Mouse (Mus musculus): ENCODE measurements around the gene Nudcd3. TPM values are rescaled to one million over a fixed set of nuclear protein-coding genes. Genes with fewer than 3 reads are reported as not detected.

Nudcd3 gene
- polyA plus RNA-seq, 1 experiment from 2014 or later = 40.3 TPM

- ATAC-seq (ENCODE audit: insufficient number of reproducible peaks, low FRiP score, low TSS enrichment, low read depth) = no peak
- Histone ChIP-seq H3K4me2 (no peak overlapping the region), H3K9me3 (no peaks in the 10 kb centered on the region), H3K9ac (no peak overlapping the region), H3K4me3 (no peak overlapping the region), H3K27me3 (no peaks in the 10 kb centered on the region), H3K36me3 (no peaks in the 10 kb centered on the region), H3K4me1 (peaks cover 14% of the 10 kb centered on the region), H3K27ac (no peak overlapping the region)
- 67% methylated on average over 1 of the region's 1 CpGs for WGBS
Measured at GRCm38 (mm10) chr11:6175506-6175905, 24.7 kb downstream of the Nudcd3 start.

- H3K4me3 ChIP-seq = no peak overlapping the region
- no peak overlapping the region for H3K4me2 ChIP-seq
- ATAC-seq (ENCODE audit: insufficient number of reproducible peaks, low FRiP score, low TSS enrichment, low read depth) = no peak
- H3K27ac ChIP-seq = no peak overlapping the region
- peaks cover 14% of the 10 kb centered on the region for H3K4me1 ChIP-seq
- no peaks in the 10 kb centered on the region for H3K36me3 ChIP-seq
- no peak overlapping the region for H3K9ac ChIP-seq
- H3K9me3 ChIP-seq = no peaks in the 10 kb centered on the region
- H3K27me3 ChIP-seq = no peaks in the 10 kb centered on the region
- whole genome bisulfite sequencing = 66% methylated on average over 7 of the region's 7 CpGs
Measured at GRCm38 (mm10) chr11:6174719-6175118, 25.5 kb downstream of the Nudcd3 start.

- no peak overlapping the region for H3K4me2 ChIP-seq
- no peaks in the 10 kb centered on the region for H3K27me3 ChIP-seq
- no peaks in the 10 kb centered on the region for H3K36me3 ChIP-seq
- 89% methylated on average over 2 of the region's 2 CpGs for WGBS
- ATAC-seq (ENCODE audit: insufficient number of reproducible peaks, low FRiP score, low TSS enrichment, low read depth) = no peak
- H3K27ac ChIP-seq = no peak overlapping the region
- H3K4me3 ChIP-seq = no peak overlapping the region
- H3K9ac ChIP-seq = no peak overlapping the region
- H3K4me1 ChIP-seq = no peaks in the 10 kb centered on the region
- no peaks in the 10 kb centered on the region for H3K9me3 ChIP-seq
Measured at GRCm38 (mm10) chr11:6169041-6169663, 31.1 kb downstream of the Nudcd3 start.

DNA sequence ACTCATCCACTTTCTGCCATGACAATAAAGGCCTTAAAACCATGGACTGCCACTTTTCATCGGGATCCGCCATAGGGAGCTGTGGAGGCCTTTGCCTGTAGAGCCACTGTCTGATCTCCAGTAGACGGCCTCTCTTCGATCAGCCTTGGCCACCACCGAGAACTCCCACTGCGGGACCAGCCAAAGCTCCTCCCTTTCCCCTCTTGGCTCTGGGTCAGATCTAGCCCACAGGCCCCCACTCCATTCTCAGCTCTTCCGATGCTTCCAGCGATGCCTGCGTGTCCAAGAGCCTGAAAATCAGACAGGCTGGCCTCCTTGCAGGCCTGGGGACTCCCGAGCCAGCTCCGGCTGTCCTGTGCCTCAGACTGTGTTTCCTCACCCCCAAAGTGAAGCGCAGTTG lies 33.9 kb downstream of the Nudcd3 start:
- Histone ChIP-seq H3K9me3 (no peaks in the 10 kb centered on the region), H3K4me1 (no peaks in the 10 kb centered on the region), H3K4me2 (no peak overlapping the region), H3K27ac (no peak overlapping the region), H3K27me3 (no peaks in the 10 kb centered on the region), H3K9ac (no peak overlapping the region), H3K4me3 (no peak overlapping the region), H3K36me3 (no peaks in the 10 kb centered on the region)
- WGBS = 89% methylated on average over 12 of the region's 12 CpGs
- ATAC-seq (ENCODE audit: insufficient number of reproducible peaks, low FRiP score, low TSS enrichment, low read depth) = no peak

DNA sequence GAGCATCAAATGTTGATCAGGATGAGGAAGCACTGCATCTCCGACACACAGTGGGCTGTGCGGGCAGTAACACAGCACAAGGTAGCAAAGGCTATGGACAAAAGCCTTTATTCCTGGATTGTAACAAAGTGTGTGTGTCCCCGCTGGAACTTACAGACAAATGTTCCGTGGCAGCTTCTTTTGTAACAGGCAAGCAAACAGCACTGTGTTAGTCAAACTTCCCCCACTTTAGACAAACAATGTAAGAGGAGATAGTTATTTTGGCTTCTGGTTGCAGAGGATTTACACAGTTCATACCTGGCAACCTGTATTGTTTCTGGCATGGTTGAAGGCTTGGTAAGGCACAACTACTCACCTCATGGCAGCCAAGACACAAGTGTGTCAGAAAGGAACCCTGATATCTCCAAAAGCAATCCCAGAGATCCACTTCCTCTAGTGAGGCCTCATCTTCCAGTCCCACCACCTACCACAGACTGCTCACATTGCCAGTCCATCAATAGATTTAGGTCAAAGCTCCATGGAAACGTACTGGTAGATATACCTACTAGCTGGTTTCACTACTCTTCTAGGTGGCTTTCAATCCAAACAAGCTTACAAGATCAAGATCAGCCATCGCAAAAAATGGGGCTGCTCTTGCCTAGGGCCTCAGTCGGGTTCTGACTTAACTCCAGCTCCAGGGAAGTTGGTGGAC lies 34.7 kb downstream of the Nudcd3 start:
- no peak for ATAC-seq (ENCODE audit: insufficient number of reproducible peaks, low FRiP score, low TSS enrichment, low read depth)
- Histone ChIP-seq H3K27me3 (no peaks in the 10 kb centered on the region), H3K4me2 (no peak overlapping the region), H3K36me3 (no peaks in the 10 kb centered on the region), H3K9me3 (no peaks in the 10 kb centered on the region), H3K4me3 (no peak overlapping the region), H3K27ac (no peak overlapping the region), H3K4me1 (no peaks in the 10 kb centered on the region), H3K9ac (no peak overlapping the region)
- 92% methylated on average over 7 of the region's 7 CpGs for WGBS

GRCm38 (mm10) chr11:6164781-6165180 lies 35.4 kb downstream of the Nudcd3 start:
- Histone ChIP-seq H3K4me3 (no peak overlapping the region), H3K27ac (no peak overlapping the region), H3K4me1 (no peaks in the 10 kb centered on the region), H3K36me3 (no peaks in the 10 kb centered on the region), H3K27me3 (no peaks in the 10 kb centered on the region), H3K9ac (no peak overlapping the region), H3K4me2 (no peak overlapping the region), H3K9me3 (no peaks in the 10 kb centered on the region)
- no peak for ATAC-seq (ENCODE audit: insufficient number of reproducible peaks, low FRiP score, low TSS enrichment, low read depth)
- WGBS = 90% methylated on average over 7 of the region's 7 CpGs

DNA sequence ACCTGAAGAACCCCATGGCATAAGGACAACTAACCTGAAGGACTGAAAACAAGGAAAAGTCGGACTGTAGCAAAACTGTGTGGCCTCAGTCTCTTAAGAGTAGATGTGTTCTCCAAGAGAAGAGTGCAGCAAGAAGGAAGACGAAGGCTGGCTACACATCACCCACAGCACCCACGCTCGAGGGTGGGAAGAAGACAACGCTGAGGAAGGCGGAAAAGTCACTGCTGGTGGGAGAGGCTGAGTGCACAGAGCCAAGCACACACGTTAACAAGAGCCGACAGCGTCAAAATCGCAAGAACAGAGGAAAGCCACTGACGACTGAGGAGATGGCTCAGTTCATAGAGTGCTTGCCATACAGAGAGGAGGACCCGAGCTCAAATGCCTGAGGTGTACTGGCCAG lies 36.5 kb downstream of the Nudcd3 start:
- Histone ChIP-seq H3K4me1 (0 out of 2 replicates have a peak, but pooled peaks cover 2% of the 10 kb centered on the region), H3K4me2 (no peak overlapping the region)
- WGBS = 91% methylated on average over 12 of the region's 12 CpGs

DNA sequence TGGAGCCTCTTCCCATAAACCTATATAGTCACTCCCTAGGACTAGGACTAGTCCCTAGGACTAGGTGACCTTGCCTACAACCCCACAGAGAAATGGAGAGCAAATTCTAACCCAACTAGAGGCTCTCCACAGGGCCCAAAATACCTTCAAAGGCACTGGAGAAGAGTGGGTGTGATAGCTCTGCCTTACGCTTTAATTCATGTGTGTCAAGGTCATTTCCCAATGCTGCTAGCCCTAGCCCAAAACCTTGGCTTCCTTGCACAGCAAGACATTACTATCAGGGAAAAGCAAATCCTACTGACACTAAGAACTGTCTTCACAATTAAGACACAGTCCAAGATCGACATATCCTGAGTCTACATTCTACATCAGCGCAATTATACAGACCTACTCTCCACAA lies 37.2 kb downstream of the Nudcd3 start:
- no peak for ATAC-seq (ENCODE audit: insufficient number of reproducible peaks, low FRiP score, low TSS enrichment, low read depth)
- Histone ChIP-seq H3K9me3 (no peaks in the 10 kb centered on the region), H3K36me3 (no peaks in the 10 kb centered on the region), H3K9ac (no peak overlapping the region), H3K4me2 (no peak overlapping the region), H3K4me3 (no peak overlapping the region), H3K27ac (no peak overlapping the region), H3K4me1 (0 out of 2 replicates have a peak, but pooled peaks cover 2% of the 10 kb centered on the region), H3K27me3 (no peaks in the 10 kb centered on the region)
- WGBS = 96% methylated on average over 3 of the region's 3 CpGs

More for the DNA sequence above, 36.5 kb downstream of the Nudcd3 start:
- no peaks in the 10 kb centered on the region for H3K27me3 ChIP-seq
- ATAC-seq (ENCODE audit: insufficient number of reproducible peaks, low FRiP score, low TSS enrichment, low read depth) = no peak
- H3K9ac ChIP-seq = no peak overlapping the region
- H3K36me3 ChIP-seq = no peaks in the 10 kb centered on the region
- H3K27ac ChIP-seq = no peak overlapping the region
- no peaks in the 10 kb centered on the region for H3K9me3 ChIP-seq
- H3K4me3 ChIP-seq = no peak overlapping the region

DNA sequence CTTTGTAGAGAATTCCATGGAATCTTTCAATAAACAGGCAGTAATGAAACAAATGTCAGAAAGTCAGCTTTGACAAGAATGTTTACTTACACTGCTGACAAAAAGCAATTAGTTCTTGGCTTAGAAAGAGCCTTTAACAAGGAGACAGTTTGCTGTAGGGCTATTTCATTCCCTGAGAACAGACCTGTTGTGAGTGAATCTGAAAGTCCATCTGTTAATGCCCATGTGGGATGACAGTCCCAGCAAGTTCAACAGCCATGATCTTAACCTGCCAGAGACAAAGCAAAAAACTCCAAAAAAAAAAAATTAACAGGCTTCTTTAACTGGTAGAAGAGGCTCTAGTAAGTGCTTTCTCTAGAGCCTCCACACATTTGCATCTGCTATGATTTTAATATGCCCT lies 38.7 kb downstream of the Nudcd3 start:
- Histone ChIP-seq H3K4me2 (no peak overlapping the region), H3K27ac (no peak overlapping the region), H3K4me3 (no peak overlapping the region), H3K4me1 (peaks cover 5% of the 10 kb centered on the region; the same call in 1 of the 2 replicates), H3K9me3 (no peaks in the 10 kb centered on the region), H3K36me3 (no peaks in the 10 kb centered on the region), H3K27me3 (no peaks in the 10 kb centered on the region), H3K9ac (no peak overlapping the region)
- no peak for ATAC-seq (ENCODE audit: insufficient number of reproducible peaks, low FRiP score, low TSS enrichment, low read depth)

- no peak overlapping the region for H3K4me2 ChIP-seq
- no peak overlapping the region for H3K9ac ChIP-seq
- no peak overlapping the region for H3K4me3 ChIP-seq
- WGBS = 84% methylated on average over 3 of the region's 3 CpGs
- no peaks in the 10 kb centered on the region for H3K36me3 ChIP-seq
- H3K4me1 ChIP-seq = peaks cover 5% of the 10 kb centered on the region; the same call in 1 of the 2 replicates
- no peak for ATAC-seq (ENCODE audit: insufficient number of reproducible peaks, low FRiP score, low TSS enrichment, low read depth)
- no peak overlapping the region for H3K27ac ChIP-seq
- no peaks in the 10 kb centered on the region for H3K27me3 ChIP-seq
- H3K9me3 ChIP-seq = no peaks in the 10 kb centered on the region
Measured at GRCm38 (mm10) chr11:6160663-6161271, 39.4 kb downstream of the Nudcd3 start.

DNA sequence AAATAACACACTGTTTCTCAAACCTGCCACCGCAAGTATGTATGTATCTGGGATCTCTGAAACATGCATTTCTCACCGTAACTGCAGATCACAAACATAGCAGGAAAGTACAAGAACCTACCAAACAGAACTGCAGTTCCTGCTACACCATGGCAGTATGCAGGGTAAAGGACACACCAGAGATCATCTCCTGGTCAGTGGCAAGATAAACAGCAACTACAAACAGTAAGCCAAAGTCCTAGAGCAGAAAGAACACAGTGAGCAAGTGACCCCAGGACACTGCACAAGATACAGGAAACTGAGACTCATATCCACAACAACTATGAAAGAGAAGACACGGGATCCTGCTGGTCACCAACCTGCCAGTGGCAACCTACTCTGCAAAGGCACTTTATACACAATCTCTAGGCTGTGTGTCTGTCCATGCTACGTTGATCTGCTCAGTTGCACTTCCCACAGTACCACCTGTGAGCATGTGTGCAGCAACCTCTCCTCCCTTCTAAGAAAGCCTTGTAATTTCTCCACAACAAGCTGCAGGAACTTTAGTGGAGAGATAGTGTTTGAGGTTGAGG lies 40.4 kb downstream of the Nudcd3 start:
- H3K9ac ChIP-seq = no peak overlapping the region
- ATAC-seq (ENCODE audit: insufficient number of reproducible peaks, low FRiP score, low TSS enrichment, low read depth) = no peak
- WGBS = 85% methylated on average over 4 of the region's 4 CpGs

GRCm38 (mm10) chr11:6158515-6158914 lies 41.7 kb downstream of the Nudcd3 start:
- no peak overlapping the region for H3K4me2 ChIP-seq
- no peak for ATAC-seq (ENCODE audit: insufficient number of reproducible peaks, low FRiP score, low TSS enrichment, low read depth)
- no peaks in the 10 kb centered on the region for H3K36me3 ChIP-seq
- no peaks in the 10 kb centered on the region for H3K27me3 ChIP-seq
- WGBS = 90% methylated on average over 1 of the region's 1 CpGs
- no peak overlapping the region for H3K9ac ChIP-seq
- no peak overlapping the region for H3K27ac ChIP-seq
- H3K4me1 ChIP-seq = peaks cover 18% of the 10 kb centered on the region
- H3K4me3 ChIP-seq = no peak overlapping the region
- no peaks in the 10 kb centered on the region for H3K9me3 ChIP-seq

More for the DNA sequence above, 40.4 kb downstream of the Nudcd3 start:
- Histone ChIP-seq H3K27me3 (no peaks in the 10 kb centered on the region), H3K4me3 (no peak overlapping the region), H3K27ac (no peak overlapping the region), H3K9me3 (no peaks in the 10 kb centered on the region), H3K4me1 (peaks cover 8% of the 10 kb centered on the region; the same call in 1 of the 2 replicates), H3K4me2 (no peak overlapping the region), H3K36me3 (no peaks in the 10 kb centered on the region)
